Mouse (Mus musculus) thymus, postnatal 0 days (tissue): ENCODE measurements at regions not wholly inside any gene's neighbourhood (a gene's known extent, or its start where the extent isn't known, plus 50 kb on each side); places are given as distances from the start of the nearest gene placed in this dataset.

ENCODE experiments used
- DNase-seq: peaks from one replicate; pipeline ENCODE4 v3.0.0-alpha.2; 2015; ENCODE audit warnings: low spot score

GRCm38 (mm10) chr17:52448701-52449100 lies 153.8 kb upstream of the Kcnh8 start:
- DNase-seq, result peak; percentile 47

GRCm38 (mm10) chr17:52459303-52459996 lies 143.1 kb upstream of the Kcnh8 start:
- no peak for DNase-seq

GRCm38 (mm10) chr17:52459997-52460387 lies 142.5 kb upstream of the Kcnh8 start:
- DNase-seq, result no peak

GRCm38 (mm10) chr17:52461264-52461663 lies 141.2 kb upstream of the Kcnh8 start:
- DNase-seq, result no peak

- peak; percentile 93 for DNase-seq
These were observed 140.8 kb upstream of the Kcnh8 start for GRCm38 (mm10) chr17:52461709-52462141.

GRCm38 (mm10) chr17:52462361-52462760 lies 140.1 kb upstream of the Kcnh8 start:
- no peak for DNase-seq

- DNase-seq, result peak; percentile 94
These were observed 134.0 kb upstream of the Kcnh8 start for GRCm38 (mm10) chr17:52468464-52468863.

- DNase-seq, result no peak
These were observed 123.0 kb upstream of the Kcnh8 start for GRCm38 (mm10) chr17:52479327-52480086.

- no peak for DNase-seq
These were observed 122.3 kb upstream of the Kcnh8 start for GRCm38 (mm10) chr17:52480087-52480638.

GRCm38 (mm10) chr17:52506760-52507159 lies 95.7 kb upstream of the Kcnh8 start:
- no peak for DNase-seq

- no peak for DNase-seq
These were observed 72.2 kb upstream of the Kcnh8 start for GRCm38 (mm10) chr17:52530260-52530659.
